Mouse (Mus musculus) layer of hippocampus, postnatal 25 days (tissue): ENCODE measurements at regions not wholly inside any gene's neighbourhood (a gene's known extent, or its start where the extent isn't known, plus 50 kb on each side); places are given as distances from the start of the nearest gene placed in this dataset.

Experiments used
- DNase-seq, 2 experiments: peaks; one replicate each; pipeline ENCODE4 v3.0.0; 2022; ENCODE audit warnings: mixed read lengths in 2 of 2, low spot score in 1 of 2; ENCODE audit errors: extremely low spot score in 1 of 2

DNA sequence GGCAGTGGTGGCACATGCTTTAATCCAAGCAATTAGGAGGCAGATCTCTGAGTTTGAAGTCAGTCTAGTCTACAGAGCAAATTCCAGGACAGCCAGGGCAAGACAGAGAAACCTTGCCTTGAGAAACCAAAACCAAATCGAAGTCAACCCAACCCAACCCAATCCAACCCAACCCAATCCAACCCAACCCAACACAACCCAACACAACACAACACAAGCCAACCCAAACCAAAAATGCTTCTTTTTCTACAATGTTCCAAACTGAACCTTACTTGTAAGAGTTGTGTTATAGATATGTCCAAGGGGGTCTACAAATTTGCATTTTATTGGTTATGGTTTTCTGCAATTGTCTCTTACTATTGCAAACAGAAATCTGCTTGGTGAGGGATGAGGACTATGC, 52.8 kb upstream of the Chodl start:
- no peak for DNase-seq

DNA sequence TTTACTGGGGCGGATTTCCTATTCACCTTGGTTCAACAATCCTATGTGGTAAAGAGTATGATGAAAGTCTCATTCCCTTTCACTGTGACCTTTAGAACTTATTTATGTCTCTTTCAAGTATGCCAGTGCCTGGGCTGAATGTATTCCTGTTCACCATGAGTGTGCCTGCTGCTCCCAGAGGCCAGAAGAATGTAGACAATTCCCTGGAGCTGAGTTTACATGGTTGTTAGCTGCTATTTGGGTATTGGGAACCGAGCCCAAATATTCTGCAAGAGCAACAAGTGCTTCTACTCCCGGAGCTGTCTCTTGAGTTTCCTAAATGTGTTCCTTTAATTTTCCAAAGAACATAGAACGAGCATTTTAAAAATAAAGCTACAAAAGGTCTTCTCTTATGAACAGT, 71.7 kb upstream of the Chodl start:
- no peak for DNase-seq

DNA sequence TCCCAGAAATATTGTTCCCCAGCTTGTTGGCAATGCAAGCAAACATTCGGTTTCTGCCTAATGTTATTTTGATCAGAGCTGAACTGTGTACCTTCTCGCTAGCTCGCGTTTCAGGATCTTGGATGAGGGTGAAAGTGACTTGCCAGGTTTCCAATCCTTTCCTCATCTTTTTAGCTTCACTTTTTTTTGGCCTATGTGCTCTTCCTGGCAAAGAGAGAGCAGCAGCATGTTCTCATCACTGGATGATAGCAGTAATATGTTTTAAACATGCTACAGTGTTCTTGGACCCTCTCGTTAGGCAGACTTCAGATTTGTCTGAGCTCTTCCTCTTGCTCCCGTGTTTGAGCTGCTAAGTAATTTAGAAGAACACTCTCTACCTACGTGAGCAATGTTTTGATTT, 99.8 kb upstream of the Chodl start:
- no peak for DNase-seq

DNA sequence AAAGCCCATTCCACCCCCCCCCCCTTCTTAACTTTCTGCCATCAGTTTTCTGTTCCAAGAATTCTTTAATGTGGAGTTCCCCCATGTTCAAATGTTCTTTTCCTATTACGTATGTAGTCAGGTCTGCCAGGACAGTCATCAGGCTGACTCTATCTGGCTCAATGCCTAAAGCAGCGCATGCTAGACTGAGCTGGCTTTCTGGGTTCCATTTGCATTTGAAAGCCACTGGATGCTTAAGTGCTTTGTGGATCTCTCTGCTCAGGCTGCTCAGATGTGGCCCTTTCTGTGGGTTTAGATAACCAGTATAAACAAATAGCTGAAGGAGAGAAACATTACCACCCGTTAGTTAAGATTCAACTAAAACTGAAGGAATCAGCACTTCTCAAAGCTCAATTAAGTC, 103.0 kb upstream of the Chodl start:
- no peak for DNase-seq

DNA sequence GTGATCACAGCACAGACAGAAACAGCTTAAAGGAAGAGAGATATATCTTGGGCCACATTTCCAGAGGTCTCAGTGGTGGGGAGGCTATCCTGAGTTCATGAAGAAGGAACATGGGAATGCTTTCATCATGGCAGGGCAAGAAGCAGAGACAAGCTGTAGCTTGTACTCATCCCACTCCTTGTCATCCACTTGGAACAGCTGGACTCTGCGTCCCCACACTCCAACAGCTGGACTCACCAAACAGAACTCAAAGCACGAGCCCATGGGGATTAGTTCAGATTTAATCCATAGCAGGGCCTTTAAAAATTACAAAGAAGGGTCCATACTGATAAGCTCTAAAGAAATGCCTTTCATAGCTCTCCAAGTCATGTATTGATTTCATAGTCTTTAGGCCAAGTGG, 140.7 kb upstream of the Chodl start:
- no peak for DNase-seq

DNA sequence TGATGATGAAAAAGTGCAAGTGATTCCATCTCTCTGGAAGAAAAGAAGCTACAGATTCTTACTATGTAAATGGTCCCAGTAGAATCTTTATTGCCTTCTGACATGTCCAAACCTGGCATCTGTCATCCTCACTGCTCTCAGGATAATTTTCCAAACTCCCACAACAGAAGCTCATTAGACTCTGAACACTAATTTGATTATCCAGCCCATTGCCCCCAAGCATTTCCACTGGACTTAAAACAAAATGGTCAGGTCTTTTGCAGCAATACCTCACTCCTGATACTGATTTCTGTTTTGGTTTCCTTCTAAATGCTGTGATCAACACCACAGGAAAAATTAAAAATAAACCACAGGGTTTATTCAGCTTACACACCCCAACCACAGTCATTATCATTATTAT, 171.5 kb upstream of the Chodl start:
- DNase-seq: no peak

DNA sequence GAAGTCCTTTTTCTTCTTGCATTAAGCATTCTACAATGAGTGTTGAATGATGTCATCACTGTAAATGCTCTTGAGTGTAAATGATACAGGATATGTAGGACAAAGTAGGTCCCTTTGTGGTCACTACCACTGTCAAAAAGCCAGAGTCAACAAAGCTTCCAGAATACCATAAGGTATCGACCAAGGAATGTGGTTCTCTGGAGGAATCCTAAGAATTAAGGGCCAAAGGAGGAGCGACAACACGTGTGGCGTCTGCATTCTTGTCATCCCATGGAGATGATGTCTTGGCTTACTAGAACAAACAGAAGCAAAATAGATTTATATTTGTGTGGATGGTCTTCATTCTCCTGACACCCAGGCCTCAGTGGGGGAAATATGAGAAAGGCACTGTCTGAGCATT, 161.4 kb upstream of the D16Ertd472e start:
- DNase-seq: no peak

DNA sequence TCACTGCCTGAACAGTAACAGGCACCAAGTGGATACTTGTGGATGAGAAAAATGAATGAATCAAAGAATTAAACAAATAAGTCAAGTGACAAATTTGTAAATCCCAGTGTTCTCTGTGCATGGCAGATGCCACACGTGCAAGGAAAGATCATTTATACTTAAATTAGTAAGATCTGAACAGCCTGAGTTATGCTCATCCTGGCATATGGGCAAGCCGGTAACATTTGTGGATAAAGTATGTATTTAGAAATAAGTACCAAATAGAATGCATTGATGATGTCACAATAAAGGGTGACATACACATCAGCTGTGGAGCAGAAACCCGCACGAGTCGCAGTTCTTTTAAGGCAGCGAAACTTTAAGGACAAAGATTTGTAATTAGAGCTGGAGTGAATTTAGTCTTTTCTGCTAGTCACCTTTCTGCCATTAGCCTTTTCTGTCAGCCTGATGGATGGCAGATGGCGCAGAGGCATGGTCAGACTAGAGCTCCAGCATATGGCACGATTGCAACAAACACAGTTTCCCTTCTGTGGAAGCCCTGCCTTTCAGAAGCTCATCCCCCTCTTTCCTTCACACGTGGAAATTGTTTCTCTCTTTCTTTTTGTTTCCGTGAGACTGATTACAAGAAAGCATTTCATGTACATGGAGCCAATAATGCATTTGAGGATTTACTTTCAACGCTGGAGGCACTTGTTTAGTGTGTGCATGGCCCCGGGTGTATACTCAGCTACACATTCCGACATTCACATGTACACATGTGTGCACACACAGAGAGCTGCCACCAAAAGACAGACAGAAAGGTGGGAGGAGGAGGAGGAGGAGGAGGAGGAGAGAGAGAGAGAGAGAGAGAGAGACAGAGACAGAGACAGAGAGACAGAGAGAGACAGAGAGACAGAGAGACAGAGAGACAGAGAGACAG, 154.3 kb upstream of the D16Ertd472e start:
- peak; percentile 4 to 11 for DNase-seq

DNA sequence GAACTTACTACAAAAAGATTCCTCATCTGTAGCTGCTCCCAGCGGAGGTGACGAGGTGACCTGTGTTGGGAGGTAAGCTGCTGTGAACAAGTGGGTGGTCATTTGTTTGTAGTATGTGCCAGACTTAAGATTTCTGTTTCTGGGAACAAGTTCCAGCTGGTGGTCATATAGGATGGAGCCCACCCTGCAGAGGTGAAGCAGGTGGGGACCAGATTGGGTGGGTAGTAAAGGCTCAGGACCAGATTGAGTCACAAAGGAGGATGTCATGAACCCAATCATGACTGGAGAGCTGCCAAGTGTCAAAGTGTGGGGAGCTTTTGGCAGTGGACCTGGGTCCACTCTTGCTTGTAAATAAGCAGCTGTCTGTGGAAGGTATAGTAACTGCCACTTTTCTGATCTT, 149.0 kb upstream of the D16Ertd472e start:
- no peak for DNase-seq

DNA sequence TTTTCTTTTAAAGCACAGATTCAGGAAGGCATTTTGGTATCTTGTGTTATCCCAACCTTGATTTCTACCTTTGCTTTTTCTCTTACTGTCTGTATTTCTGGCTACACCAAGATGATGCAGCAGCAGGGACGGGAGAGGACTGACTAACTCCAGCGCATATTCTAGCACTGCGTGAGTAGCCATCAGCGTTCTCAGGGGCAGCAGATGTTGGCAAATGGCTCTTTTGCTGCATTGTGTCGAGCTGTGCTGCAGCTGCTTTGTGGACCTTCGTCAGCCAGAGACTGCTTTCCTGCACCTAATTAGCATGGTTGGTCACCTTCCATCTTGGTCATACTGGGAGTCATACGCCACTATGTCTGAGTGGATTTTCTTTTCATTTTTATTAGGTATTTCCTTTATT, 133.4 kb upstream of the D16Ertd472e start:
- no peak for DNase-seq

DNA sequence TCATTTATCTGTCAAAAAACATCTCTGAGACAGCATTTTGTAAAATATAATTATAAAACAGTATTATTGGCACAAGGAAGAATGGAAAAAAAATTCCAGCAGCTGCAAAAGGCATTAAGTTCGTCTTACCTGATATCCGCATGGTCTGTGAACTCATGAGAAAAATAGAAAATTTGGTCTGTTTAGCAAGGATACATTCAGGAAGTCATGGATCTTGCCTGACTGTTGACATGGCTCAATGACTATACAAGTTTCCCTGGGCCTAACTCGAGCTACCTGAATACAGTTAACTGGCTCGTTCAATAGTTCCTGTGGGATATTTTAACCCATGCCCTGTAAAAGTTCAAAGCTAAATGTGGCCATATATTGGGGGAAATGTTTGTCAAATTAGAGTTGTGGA, 131.1 kb upstream of the D16Ertd472e start:
- no peak for DNase-seq

DNA sequence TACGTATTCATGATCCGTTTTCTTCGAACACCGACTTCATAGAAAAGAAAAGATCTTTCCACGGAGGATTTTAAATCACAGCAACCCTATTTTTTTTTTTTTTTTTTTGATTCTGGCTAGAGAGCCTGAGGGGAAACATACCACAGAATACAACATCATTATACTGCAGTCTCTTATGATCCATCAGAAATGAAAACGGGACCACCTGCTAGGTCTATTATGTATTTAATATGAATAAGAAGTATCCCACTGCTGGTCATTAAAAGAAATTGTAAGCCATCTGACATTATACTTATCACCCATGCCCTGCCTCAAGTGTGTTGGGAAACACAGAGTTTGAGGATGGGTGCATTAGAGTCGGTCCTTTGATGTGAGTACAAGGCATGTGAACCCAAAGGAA, 130.7 kb upstream of the D16Ertd472e start:
- DNase-seq: no peak

DNA sequence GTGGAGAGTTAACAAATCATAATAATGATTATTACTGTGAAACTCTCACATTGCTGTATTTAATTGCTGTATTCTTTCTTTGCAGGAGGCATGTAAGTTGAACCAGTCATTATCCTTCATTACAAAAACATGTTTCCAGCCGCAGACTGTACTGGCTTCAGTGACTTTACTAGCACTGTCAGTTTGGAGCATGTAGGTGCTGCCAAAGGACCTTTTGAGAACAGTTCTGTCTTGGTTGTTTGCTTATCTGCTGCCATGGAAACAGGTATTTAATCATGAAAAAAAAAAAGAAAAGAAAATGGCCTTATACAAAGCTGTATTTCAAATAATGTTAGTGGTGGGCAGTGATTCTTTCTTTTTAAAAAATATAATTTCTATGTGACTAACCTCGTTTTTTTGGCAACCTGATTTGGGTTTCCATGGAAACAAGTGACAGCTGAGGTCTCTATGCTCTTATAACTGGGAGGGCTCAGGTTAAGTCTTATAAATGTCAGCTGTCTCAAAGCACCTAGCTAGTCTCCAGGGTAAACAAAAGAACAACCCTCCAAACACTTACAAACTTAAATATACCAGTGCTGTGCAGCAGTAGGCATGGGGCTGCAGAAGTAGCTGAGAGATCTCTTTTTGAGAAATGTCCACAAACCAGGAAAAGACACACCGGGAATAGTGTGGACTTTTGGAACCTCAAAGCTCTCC, 121.2 kb upstream of the D16Ertd472e start:
- no peak for DNase-seq

DNA sequence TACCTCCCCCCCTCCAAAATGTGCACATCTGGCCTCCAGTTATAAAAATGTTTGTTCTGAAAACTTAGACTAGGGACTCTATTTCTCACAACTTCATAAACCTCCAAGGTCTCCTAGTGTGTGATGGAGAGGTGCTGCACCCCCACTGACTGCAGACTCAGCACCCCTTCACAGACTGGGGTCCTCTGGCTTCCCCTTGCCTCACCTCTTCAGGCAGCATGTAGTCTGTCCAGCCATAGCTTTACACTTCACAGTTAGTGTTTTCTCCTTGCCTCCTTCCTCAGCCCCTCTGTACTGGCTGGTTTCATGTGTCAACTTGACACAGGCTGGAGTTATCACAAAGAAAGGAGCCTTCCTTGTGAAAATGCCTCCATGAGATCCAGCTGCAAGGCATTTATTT, 111.7 kb upstream of the D16Ertd472e start:
- DNase-seq: no peak

DNA sequence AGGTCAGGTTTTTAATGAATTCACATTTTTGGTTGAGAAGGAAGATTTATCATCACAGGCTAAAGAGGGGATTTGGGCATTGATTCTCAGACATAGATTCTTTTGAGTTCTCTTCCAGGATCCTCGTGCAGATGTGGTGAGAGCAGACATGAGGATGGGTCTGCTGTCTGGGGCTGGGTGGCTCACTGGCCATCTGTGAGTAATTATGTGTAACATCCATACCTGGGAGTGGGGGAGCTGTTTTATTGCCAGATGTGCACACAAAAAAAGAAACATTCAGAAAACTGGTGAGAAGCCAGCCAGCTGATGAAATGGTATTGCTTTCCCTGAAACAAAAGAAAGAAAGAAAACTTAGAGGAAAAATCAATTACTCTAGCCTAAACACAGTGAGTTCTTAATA, 108.7 kb upstream of the D16Ertd472e start:
- DNase-seq: no peak

DNA sequence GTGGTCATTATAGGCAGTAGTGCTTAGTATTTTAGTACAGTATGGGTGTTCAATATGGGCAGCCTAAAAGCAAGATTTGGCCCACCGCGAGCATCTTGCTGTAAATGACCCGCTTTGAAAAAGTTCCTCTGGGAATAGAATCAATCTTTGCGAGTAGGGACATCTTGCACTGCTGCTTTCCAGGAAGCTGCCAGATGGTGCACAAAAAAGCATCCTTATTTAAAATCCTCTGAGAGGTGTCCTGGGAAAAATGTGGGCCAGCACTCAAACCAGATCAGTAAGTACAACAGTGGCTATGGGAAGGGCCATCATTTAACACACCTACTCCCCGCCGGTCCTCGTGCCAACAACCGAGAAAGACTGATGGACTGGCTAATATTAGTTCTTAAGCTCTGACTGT, 107.5 kb upstream of the D16Ertd472e start:
- no peak for DNase-seq

DNA sequence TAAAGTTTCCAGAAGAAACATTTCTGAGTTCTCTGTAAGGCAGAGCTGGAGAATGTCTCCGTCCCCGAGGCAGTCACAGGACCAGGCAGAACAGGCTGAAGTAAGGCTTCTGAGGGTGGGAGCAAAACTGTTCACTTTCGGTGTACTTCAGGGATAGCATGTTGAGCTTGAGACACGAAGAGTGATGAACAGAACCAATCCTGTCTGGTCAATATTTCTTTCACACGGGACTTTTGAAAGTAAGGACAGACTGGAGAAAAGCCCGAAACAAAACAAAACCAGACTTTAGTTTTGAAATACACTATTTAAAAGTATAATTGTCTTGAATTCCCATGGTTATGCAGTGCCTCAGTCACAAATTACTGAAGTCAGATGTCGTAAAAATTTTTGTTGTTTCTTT, 84.6 kb upstream of the D16Ertd472e start:
- DNase-seq: no peak

DNA sequence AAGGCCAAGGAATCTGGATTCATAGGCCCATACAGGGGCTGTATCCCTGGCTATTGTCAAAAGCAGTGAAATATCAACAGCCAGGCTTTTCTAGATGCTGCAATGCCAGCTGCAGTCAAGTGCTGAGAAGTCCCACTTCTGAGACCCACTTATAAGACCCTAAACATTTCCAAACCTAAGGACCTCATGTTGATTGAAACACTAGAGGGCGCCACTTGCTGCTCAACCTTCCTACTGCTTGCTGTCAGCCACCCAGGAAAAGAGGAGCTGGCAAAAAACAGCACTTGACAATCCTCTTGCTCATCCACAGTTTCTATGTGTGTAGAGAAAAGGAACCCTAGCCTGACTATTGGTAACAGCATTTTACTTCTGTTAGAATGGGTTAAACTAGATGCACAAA, 68.2 kb upstream of the D16Ertd472e start:
- DNase-seq: peak in 1 of 2 experiments; percentile 35

DNA sequence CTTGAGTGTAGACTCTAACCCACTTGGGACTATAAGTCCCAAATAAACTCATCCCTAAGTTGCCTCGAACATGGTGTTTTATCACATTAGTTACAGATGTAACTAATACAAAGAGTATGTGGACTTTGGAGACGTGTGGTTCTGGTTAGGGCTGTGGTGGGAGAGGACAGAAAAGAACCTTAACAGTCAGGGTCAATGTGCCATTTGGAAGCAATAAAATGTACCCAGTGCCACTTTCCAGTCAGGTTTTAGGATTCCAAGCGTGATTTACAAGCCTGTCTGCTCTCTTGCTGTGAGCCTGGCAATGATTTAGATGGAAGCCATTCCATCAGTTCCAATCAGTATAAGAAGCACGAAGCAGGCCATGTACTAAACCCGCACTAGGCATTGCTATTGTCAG, 65.2 kb upstream of the D16Ertd472e start:
- DNase-seq: no peak

DNA sequence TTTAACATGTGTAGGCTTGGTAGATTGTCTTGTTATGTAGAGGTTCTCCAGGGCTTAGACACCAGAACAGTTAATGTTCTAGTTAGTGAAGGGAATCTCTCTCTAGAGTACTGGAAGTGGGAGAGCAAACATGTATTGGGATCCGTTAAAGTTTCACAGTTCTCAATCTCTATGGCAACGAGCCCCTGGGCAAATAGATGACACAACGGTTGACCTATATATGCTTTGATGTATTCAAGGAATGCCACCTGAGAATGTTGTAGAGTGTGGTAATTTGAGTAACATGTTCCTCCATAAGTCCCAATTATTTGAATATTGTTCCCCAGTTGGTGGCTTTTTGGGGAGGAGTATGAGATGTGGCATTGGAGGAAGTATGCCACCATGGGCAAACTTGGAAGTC, 64.7 kb upstream of the D16Ertd472e start:
- DNase-seq: no peak

DNA sequence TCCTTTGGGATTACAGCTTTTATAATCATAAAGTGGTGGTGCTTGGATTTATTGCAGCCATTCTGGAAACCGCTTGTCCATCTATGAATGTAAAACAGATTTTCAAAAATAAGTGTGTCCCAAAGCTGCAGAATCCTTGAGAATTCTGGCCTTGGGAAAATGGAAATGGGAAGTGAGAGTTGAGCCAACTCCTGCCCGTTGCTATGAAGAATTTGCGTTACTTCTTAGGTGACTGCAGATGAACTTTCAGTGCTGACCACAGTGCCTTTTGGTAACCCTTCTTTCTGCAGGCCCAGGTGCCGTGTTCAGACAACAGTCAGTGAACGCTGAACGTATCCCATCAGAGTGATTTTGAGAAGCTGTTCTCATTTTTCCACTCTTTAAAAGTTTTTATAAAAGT, 60.9 kb upstream of the D16Ertd472e start:
- no peak for DNase-seq

DNA sequence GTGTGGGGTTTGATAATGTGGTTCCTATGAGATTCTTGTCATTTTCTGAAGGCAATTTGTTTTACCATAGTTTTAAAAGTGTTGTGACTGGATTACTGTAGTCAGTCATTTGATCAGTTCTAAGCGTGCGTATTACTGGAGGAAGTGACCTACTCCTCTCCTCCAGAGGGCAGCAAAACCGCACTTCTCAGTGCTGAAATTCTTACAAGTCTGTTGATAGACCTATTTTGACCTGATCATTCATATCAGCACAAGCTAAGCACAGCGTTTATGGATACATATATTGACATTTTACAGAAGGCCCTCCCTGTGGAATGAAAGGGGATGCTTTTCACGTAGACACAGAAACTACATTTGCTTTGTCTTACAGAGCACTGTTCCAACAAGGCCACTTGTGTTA, 60.5 kb upstream of the D16Ertd472e start:
- DNase-seq: peak in 1 of 2 experiments; percentile 27
